ENCODE assay signal across 8 mouse cellular contexts in the genomic region with DNA sequence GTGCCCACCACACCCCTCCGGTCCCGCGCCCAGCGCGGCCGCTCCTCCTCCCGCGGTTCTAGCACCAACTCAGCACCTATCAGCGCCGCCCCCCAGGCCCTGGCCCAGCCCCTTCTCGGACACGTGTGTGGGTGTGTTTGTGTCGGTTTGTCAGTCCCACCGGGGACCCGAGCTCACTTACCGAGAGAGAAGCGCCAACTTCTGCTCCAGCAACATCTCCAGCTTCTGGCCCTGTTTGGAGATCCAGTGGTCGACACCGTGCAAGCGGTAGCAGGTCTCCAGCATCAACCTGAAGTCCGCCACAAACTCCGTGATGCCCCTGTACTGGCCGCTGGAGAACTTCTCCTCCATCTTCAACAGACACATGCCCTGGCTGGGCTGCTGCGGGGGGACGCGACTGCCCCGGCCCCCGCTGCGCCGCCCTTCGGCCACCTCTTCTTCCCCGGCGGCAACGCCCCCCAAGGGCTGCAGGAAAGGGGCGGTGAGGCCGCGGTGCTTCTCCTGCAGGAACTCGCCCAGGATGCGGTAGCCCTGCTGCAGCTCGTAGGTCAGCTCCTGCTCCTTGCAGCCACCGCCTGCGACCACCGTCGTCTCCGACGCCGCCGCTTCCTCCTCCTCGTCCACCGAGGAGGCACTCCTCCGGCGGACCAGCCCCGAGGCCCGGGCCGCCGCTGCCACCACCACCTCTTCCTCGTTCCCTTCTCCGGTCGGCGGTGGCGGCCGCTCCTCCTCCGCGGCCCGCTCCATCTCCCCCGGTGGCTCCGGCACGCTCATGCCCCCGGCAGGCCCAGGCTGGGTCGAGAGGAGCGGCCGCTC. TPM values are rescaled to one million over a fixed set of nuclear protein-coding genes. Genes with fewer than 3 reads are reported as not detected.
A peak's percentile ranks its signal among the peaks of the same experiment; 100 is the strongest.
DNase-seq lines count a peak whose midpoint lies in the region; ATAC-seq lines count a peak whose summit lies in the region.

No protein-coding gene starts in this region.

- H3K27me3 ChIP-seq in embryonic facial prominence, embryonic 13.5 days: no peaks in the 10 kb centered on the region
- no peaks in the 10 kb centered on the region for H3K27me3 ChIP-seq in liver, embryonic 12.5 days (replicated peaks)
- no peaks in the 10 kb centered on the region for H3K27me3 ChIP-seq in splenic B cell, adult 2 months (ENCODE audit: control insufficient read depth, insufficient read depth, low read length, poor library complexity, severe bottlenecking)

- under 1% methylated on average over 70 of the region's 72 CpGs for WGBS in embryonic facial prominence, embryonic 13.5 days
- WGBS in liver, embryonic 12.5 days (ENCODE audit: insufficient replicate concordance): 3% methylated on average over 71 of the region's 72 CpGs

- DNase-seq in CD4-positive helper T cell, adult 2 months (ENCODE audit: low read depth, low spot score): peak; percentile 81
- DNase-seq in adrenal gland, postnatal 4 days (ENCODE audit: low spot score in 2 of 2): peak; percentile 48 to 63
- DNase-seq in heart, adult 8-10 months (ENCODE audit: low spot score): peak; percentile 47
- peak; percentile 60 to 74 for DNase-seq in kidney, adult 8-10 months
- DNase-seq in naive thymus-derived CD4-positive, alpha-beta T cell, adult 2 months (ENCODE audit: low read depth): peak; percentile 76
- peak; percentile 82 for DNase-seq in splenic B cell, adult 2 months (ENCODE audit: low read depth, low spot score)

- peak overlapping the region; percentile 68 for H3K4me2 ChIP-seq in embryonic facial prominence, embryonic 13.5 days
- peak overlapping the region; percentile 98 for H3K4me2 ChIP-seq in liver, embryonic 12.5 days

- peak; percentile 73 for ATAC-seq in embryonic facial prominence, embryonic 13.5 days (ENCODE audit: insufficient number of reproducible peaks, insufficient read depth, low FRiP score, low TSS enrichment, low read depth)
- ATAC-seq in liver, embryonic 12.5 days: peak; percentile 84

- peak overlapping the region; percentile 91 for H3K9ac ChIP-seq in embryonic facial prominence, embryonic 13.5 days
- H3K9ac ChIP-seq in liver, embryonic 12.5 days: peak overlapping the region; percentile 93

- peak overlapping the region; percentile 97 for H3K4me3 ChIP-seq in embryonic facial prominence, embryonic 13.5 days
- H3K4me3 ChIP-seq in liver, embryonic 12.5 days: peak overlapping the region; percentile 97

- peaks cover 14% of the 10 kb centered on the region for H3K36me3 ChIP-seq in embryonic facial prominence, embryonic 13.5 days
- peaks cover 18% of the 10 kb centered on the region for H3K36me3 ChIP-seq in liver, embryonic 12.5 days
- H3K36me3 ChIP-seq in splenic B cell, adult 2 months (ENCODE audit: control insufficient read depth, insufficient read depth, low read length, poor library complexity, severe bottlenecking): no peaks in the 10 kb centered on the region

- no peaks in the 10 kb centered on the region for H3K9me3 ChIP-seq in embryonic facial prominence, embryonic 13.5 days
- H3K9me3 ChIP-seq in liver, embryonic 12.5 days (replicated peaks): no peaks in the 10 kb centered on the region

- peak overlapping the region; percentile 96 for H3K27ac ChIP-seq in embryonic facial prominence, embryonic 13.5 days
- H3K27ac ChIP-seq in liver, embryonic 12.5 days: peak overlapping the region; percentile 88

- H3K4me1 ChIP-seq in embryonic facial prominence, embryonic 13.5 days: peaks cover 16% of the 10 kb centered on the region
- H3K4me1 ChIP-seq in liver, embryonic 12.5 days: peaks cover 24% of the 10 kb centered on the region

RNA-seq across cellular contexts. Expression of a gene that starts 0.5 kb away (rescaled TPM):
- 10 to 100 TPM; 19.7 to 24.2 TPM for total RNA-seq in adrenal gland, postnatal 4 days (2021)
- 7.3 and 8.2 TPM in 2 replicates for polyA plus RNA-seq in embryonic facial prominence, embryonic 13.5 days (2015; fragmentation: Nextera tagmentation; extraction: Ambion mirVana)
- total RNA-seq in heart, adult 8-10 months (2022): 10 to 100 TPM; 10.3 to 15.2 (median 12.9) TPM
- 2.2 and 2.4 TPM in 2 replicates for polyA plus RNA-seq in liver, embryonic 12.5 days (2016; fragmentation: Nextera tagmentation; extraction: Ambion mirVana)

RNA-seq across cellular contexts. Expression of a gene that starts 7.5 kb away (rescaled TPM):
- total RNA-seq in adrenal gland, postnatal 4 days (2021): 10 to 100 TPM; 17.0 to 17.3 TPM
- 18.3 and 21.1 TPM in 2 replicates for polyA plus RNA-seq in embryonic facial prominence, embryonic 13.5 days (2015; fragmentation: Nextera tagmentation; extraction: Ambion mirVana)
- total RNA-seq in heart, adult 8-10 months (2022): 10 to 100 TPM; 12.7 to 15.3 (median 14.1) TPM
- 9.7 and 9.9 TPM in 2 replicates for polyA plus RNA-seq in liver, embryonic 12.5 days (2016; fragmentation: Nextera tagmentation; extraction: Ambion mirVana)

Comparison
In these comparisons a context has a peak if more than half of its experiments do, and no peak if none do; other contexts are left out.
1. Peak in every context shown above with its lines: DNase-seq, ATAC-seq, H3K4me3 ChIP-seq and H3K27ac ChIP-seq.